15 mouse cellular contexts compared by ENCODE assay signal in the genomic region with DNA sequence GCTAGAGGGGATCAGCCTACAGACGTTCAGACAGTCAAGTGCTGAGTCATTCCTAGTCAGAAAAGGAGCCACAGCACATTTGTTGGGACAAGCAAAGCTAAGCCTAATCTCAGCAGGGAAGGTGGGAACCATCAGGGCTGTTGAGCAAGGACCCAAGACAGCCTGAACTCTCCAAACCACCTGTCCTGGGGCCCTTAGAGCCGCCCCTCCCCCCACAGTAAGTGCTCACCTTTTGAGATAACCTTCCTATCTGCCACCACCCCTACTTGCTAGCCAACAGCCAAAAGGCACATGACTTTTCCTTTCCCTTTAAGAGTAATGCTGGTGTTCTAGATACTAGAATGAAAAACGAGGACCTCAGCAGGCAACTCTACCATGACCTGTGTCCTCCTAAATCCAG. TPM values are rescaled to one million over a fixed set of nuclear protein-coding genes. Genes with fewer than 3 reads are reported as not detected.
DNase-seq lines count a peak whose midpoint lies in the region; ATAC-seq and TF ChIP-seq lines count a peak whose summit lies in the region.
"Had no signal": no experiment of that assay in that cellular context is flagged by ENCODE, and none has a peak within 500 bp of the region (broad histone marks: within the 10 kb centered on the region; RNA-seq: fewer than 3 reads in every experiment).

No protein-coding gene starts in this region.

- no peaks in the 10 kb centered on the region for H3K27me3 ChIP-seq in forebrain, embryonic 13.5 days
- no peaks in the 10 kb centered on the region for H3K27me3 ChIP-seq in forebrain, embryonic 16.5 days (replicated peaks; ENCODE audit: control insufficient read depth, insufficient read depth, low read length)
- H3K27me3 ChIP-seq in liver, embryonic 11.5 days (replicated peaks; ENCODE audit: control insufficient read depth, insufficient read depth, low read length): no peaks in the 10 kb centered on the region
- H3K27me3 ChIP-seq in liver, embryonic 12.5 days (replicated peaks): no peaks in the 10 kb centered on the region

- in situ Hi-C loops in ES-E14 (cut with MboI; ENCODE audit: low sequenced_read_pairs in 2 of 2, unreplicated experiment in 2 of 2): no loop called here

- H3K4me2 ChIP-seq in forebrain, embryonic 13.5 days: peak overlapping the region; percentile 89; the same call in 1 of the 2 replicates
- no peak overlapping the region for H3K4me2 ChIP-seq in forebrain, embryonic 16.5 days (ENCODE audit: low read length)
- H3K4me2 ChIP-seq in liver, embryonic 11.5 days: peak overlapping the region; percentile 94
- peak overlapping the region; percentile 93 for H3K4me2 ChIP-seq in liver, embryonic 12.5 days

- H3K4me3 ChIP-seq in forebrain, embryonic 13.5 days: peak overlapping the region; percentile 79; the same call in 1 of the 2 replicates
- H3K4me3 ChIP-seq in forebrain, embryonic 16.5 days (replicated peaks; ENCODE audit: low read length): no peak overlapping the region
- H3K4me3 ChIP-seq in liver, embryonic 11.5 days (ENCODE audit: low read depth, low read length): no peak overlapping the region; the same call in 1 of the 2 replicates
- no peak overlapping the region for H3K4me3 ChIP-seq in ES-E14 (ENCODE audit: insufficient read depth in 1 of 2, low read depth in 1 of 2, low read length in 2 of 2, poor library complexity in 1 of 2, severe bottlenecking in 1 of 2)
- H3K4me3 ChIP-seq in liver, embryonic 12.5 days: peak overlapping the region; percentile 77

- H3K36me3 ChIP-seq in forebrain, embryonic 13.5 days (ENCODE audit: poor library complexity, severe bottlenecking): peaks cover 63% of the 10 kb centered on the region
- peaks cover 25% of the 10 kb centered on the region for H3K36me3 ChIP-seq in forebrain, embryonic 16.5 days (ENCODE audit: control insufficient read depth, insufficient read depth)
- H3K36me3 ChIP-seq in liver, embryonic 11.5 days (ENCODE audit: control insufficient read depth, insufficient read depth, low read length): peaks cover 42% of the 10 kb centered on the region
- peaks cover 57% of the 10 kb centered on the region for H3K36me3 ChIP-seq in ES-E14 (ENCODE audit: control insufficient read depth, insufficient read depth, low read length, poor library complexity, severe bottlenecking)
- H3K36me3 ChIP-seq in liver, embryonic 12.5 days: peaks cover 78% of the 10 kb centered on the region

- no peak overlapping the region for H3K27ac ChIP-seq in forebrain, embryonic 13.5 days
- H3K27ac ChIP-seq in forebrain, embryonic 16.5 days (ENCODE audit: low read length): no peak overlapping the region
- no peak overlapping the region; the same call in 1 of the 2 replicates for H3K27ac ChIP-seq in liver, embryonic 11.5 days (ENCODE audit: low read depth, low read length)
- H3K27ac ChIP-seq in ES-E14 (ENCODE audit: insufficient read depth, low read depth, low read length, poor library complexity, severe bottlenecking): no peak overlapping the region
- H3K27ac ChIP-seq in liver, embryonic 12.5 days: no peak overlapping the region

- H3K4me1 ChIP-seq in forebrain, embryonic 13.5 days: peaks cover 15% of the 10 kb centered on the region
- H3K4me1 ChIP-seq in forebrain, embryonic 16.5 days (replicated peaks; ENCODE audit: control insufficient read depth, insufficient read depth, low read length): peaks cover 11% of the 10 kb centered on the region
- peaks cover 11% of the 10 kb centered on the region for H3K4me1 ChIP-seq in liver, embryonic 11.5 days (replicated peaks; ENCODE audit: control insufficient read depth, insufficient read depth, low read length)
- peaks cover 5 to 6% of the 10 kb centered on the region in 2 experiments; a peak in 3 of 4 replicates for H3K4me1 ChIP-seq in ES-E14 (ENCODE audit: control insufficient read depth in 2 of 2, insufficient read depth in 2 of 2, low read length in 2 of 2, poor library complexity in 1 of 2)
- peaks cover 32% of the 10 kb centered on the region for H3K4me1 ChIP-seq in liver, embryonic 12.5 days

- 89% methylated on average over 3 of the region's 3 CpGs for WGBS in forebrain, embryonic 13.5 days
- 89% methylated on average over 3 of the region's 3 CpGs for WGBS in forebrain, embryonic 16.5 days
- WGBS in liver, embryonic 11.5 days: 61% methylated on average over 3 of the region's 3 CpGs
- WGBS in liver, embryonic 12.5 days (ENCODE audit: insufficient replicate concordance): 37% methylated on average over 3 of the region's 3 CpGs

- no peak for DNase-seq in liver, embryonic 11.5 days (ENCODE audit: low spot score)
- DNase-seq in liver (no peak), ES-E14 (ENCODE audit: low read depth, low spot score) (no peak), MN1 (ENCODE audit: low spot score) (no peak)
- no peak for DNase-seq in embryo, embryonic 9.5 days (ENCODE audit: extremely low spot score)
- DNase-seq: cerebellum, adult 2 months; gastrocnemius, postnatal 25 days; kidney, adult 11 months; lung, adult 2 months; right cerebral cortex, postnatal 14 days; thymus, postnatal 14 days had no signal

- no peak for ATAC-seq in forebrain, embryonic 13.5 days
- ATAC-seq in forebrain, embryonic 16.5 days: no peak
- no peak for ATAC-seq in liver, embryonic 11.5 days (replicated peaks; ENCODE audit: low FRiP score)
- no peak for ATAC-seq in liver, embryonic 12.5 days
- ATAC-seq: activated CD4-positive, CD25-positive, alpha-beta regulatory T cell, adult 4 months had no signal

- no peaks in the 10 kb centered on the region for H3K9me3 ChIP-seq in forebrain, embryonic 13.5 days (replicated peaks)
- H3K9me3 ChIP-seq in forebrain, embryonic 16.5 days (ENCODE audit: control insufficient read depth, low read length): no peaks in the 10 kb centered on the region
- no peaks in the 10 kb centered on the region for H3K9me3 ChIP-seq in liver, embryonic 11.5 days (ENCODE audit: control insufficient read depth, low read length)
- H3K9me3 ChIP-seq in ES-E14 (ENCODE audit: control insufficient read depth, insufficient read depth, low read depth, low read length): no peaks in the 10 kb centered on the region
- H3K9me3 ChIP-seq in liver, embryonic 12.5 days (replicated peaks): no peaks in the 10 kb centered on the region

- no peak overlapping the region for H3K9ac ChIP-seq in forebrain, embryonic 13.5 days
- no peak overlapping the region for H3K9ac ChIP-seq in forebrain, embryonic 16.5 days (replicated peaks; ENCODE audit: low read depth, low read length)
- H3K9ac ChIP-seq in liver, embryonic 11.5 days (ENCODE audit: low read depth, low read length): no peak overlapping the region
- no peak overlapping the region; the same call in 1 of the 2 replicates for H3K9ac ChIP-seq in ES-E14 (ENCODE audit: insufficient read depth, low read depth, low read length, poor library complexity, severe bottlenecking)
- peak overlapping the region; percentile 76 for H3K9ac ChIP-seq in liver, embryonic 12.5 days

TF ChIP-seq in ES-E14, 5 proteins besides CTCF, POLR2A, EP300 and RAD21:
- TF ChIP-seq MAFK (IDR thresholded peaks at IDR 0.05; ENCODE audit: insufficient read depth, low read depth, low read length) (0 out of 2 replicates have a peak, but pooled peaks have one; percentile 17), CHD2 (IDR thresholded peaks at IDR 0.05; ENCODE audit: low read depth, low read length) (no peak)

RNA-seq across cellular contexts. Expression of a gene that starts 1.4 kb away (rescaled TPM):
- polyA plus RNA-seq in forebrain, embryonic 13.5 days (2015; fragmentation: Nextera tagmentation; extraction: Ambion mirVana): 19.1 and 23.0 TPM in 2 replicates
- polyA plus RNA-seq in forebrain, embryonic 16.5 days (2015; fragmentation: Nextera tagmentation; extraction: Ambion mirVana): 24.5 TPM in 2 replicates
- polyA plus RNA-seq in liver, embryonic 11.5 days (2014; fragmentation: Nextera tagmentation; extraction: Ambion mirVana): 30.8 and 35.0 TPM in 2 replicates
- total RNA-seq in ES-E14 (2012; rRNA removed): 60.9 and 67.4 TPM in 2 replicates
- 23.9 and 25.5 TPM in 2 replicates for polyA plus RNA-seq in liver, embryonic 12.5 days (2016; fragmentation: Nextera tagmentation; extraction: Ambion mirVana)

RNA-seq across cellular contexts. Expression of a gene that starts 14.0 kb away (rescaled TPM):
- polyA plus RNA-seq in forebrain, embryonic 13.5 days (2015; fragmentation: Nextera tagmentation; extraction: Ambion mirVana): 18.9 and 22.4 TPM in 2 replicates
- 22.9 and 29.4 TPM in 2 replicates for polyA plus RNA-seq in forebrain, embryonic 16.5 days (2015; fragmentation: Nextera tagmentation; extraction: Ambion mirVana)
- polyA plus RNA-seq in liver, embryonic 11.5 days (2014; fragmentation: Nextera tagmentation; extraction: Ambion mirVana): 22.9 and 24.3 TPM in 2 replicates
- total RNA-seq in ES-E14 (2012; rRNA removed): 31.6 and 40.2 TPM in 2 replicates
- polyA plus RNA-seq in liver, embryonic 12.5 days (2016; fragmentation: Nextera tagmentation; extraction: Ambion mirVana): 17.1 and 19.4 TPM in 2 replicates

Comparison
In these comparisons a context has a peak if more than half of its experiments do, and no peak if none do; other contexts are left out.
1. H3K4me3 ChIP-seq: peak in forebrain, embryonic 13.5 days (single experiment) and liver, embryonic 12.5 days (single experiment); none in forebrain, embryonic 16.5 days (single experiment), liver, embryonic 11.5 days (single experiment) and ES-E14 (0 of 2).